Mouse (Mus musculus) brain, adult 2 months (tissue): ENCODE data around the gene Tomt.

Source experiments
- DNase-seq: peaks from one replicate; pipeline ENCODE4 v3.0.0; 2011; ENCODE audit warnings: low read depth, low spot score

Gene Tomt

GRCm38 (mm10) chr7:101901969-101902368, 4.2 kb downstream of the Tomt start:
- DNase-seq = no peak

GRCm38 (mm10) chr7:101900331-101901097, 5.6 kb downstream of the Tomt start:
- DNase-seq = no peak

- DNase-seq = peak; percentile 100
These were observed 9.8 kb downstream of the Tomt start for GRCm38 (mm10) chr7:101896104-101897066.

- no peak for DNase-seq
These were observed 10.5 kb downstream of the Tomt start for GRCm38 (mm10) chr7:101895695-101896094.

- no peak for DNase-seq
These were observed 17.7 kb downstream of the Tomt start for GRCm38 (mm10) chr7:101888460-101888859.

- DNase-seq = peak; percentile 52
These were observed 19.9 kb downstream of the Tomt start for GRCm38 (mm10) chr7:101886274-101886673.

GRCm38 (mm10) chr7:101884160-101884559, 22.0 kb downstream of the Tomt start:
- DNase-seq = no peak

- peak; percentile 37 for DNase-seq
These were observed 23.6 kb downstream of the Tomt start for GRCm38 (mm10) chr7:101882413-101883154.

- DNase-seq = peak; percentile 48
These were observed 25.3 kb downstream of the Tomt start for GRCm38 (mm10) chr7:101880855-101881254.

GRCm38 (mm10) chr7:101875978-101876377, 30.2 kb downstream of the Tomt start:
- no peak for DNase-seq

- no peak for DNase-seq
These were observed 34.9 kb downstream of the Tomt start for GRCm38 (mm10) chr7:101871296-101871695.

- DNase-seq = no peak
These were observed 35.5 kb downstream of the Tomt start, which contains the start of gene Folr1 for GRCm38 (mm10) chr7:101870629-101871028. TSS of gene Folr1 (minus strand) at chr7:101870788.

- no peak for DNase-seq
These were observed 37.0 kb downstream of the Tomt start for GRCm38 (mm10) chr7:101869163-101869500.

- DNase-seq = peak; percentile 8
These were observed 37.7 kb downstream of the Tomt start for GRCm38 (mm10) chr7:101868241-101869162.

GRCm38 (mm10) chr7:101867482-101867881, 38.7 kb downstream of the Tomt start:
- DNase-seq = no peak

GRCm38 (mm10) chr7:101866491-101867265, 39.5 kb downstream of the Tomt start:
- no peak for DNase-seq

GRCm38 (mm10) chr7:101863415-101863814, 42.7 kb downstream of the Tomt start, which contains the start of gene Anapc15:
TSS of gene Anapc15 (plus strand) at chr7:101863715.
- DNase-seq = no peak

GRCm38 (mm10) chr7:101862291-101862690, 43.9 kb downstream of the Tomt start:
- DNase-seq = no peak

GRCm38 (mm10) chr7:101860978-101861377, 45.2 kb downstream of the Tomt start:
- no peak for DNase-seq

GRCm38 (mm10) chr7:101858362-101858761, 47.8 kb downstream of the Tomt start:
- DNase-seq = no peak
